Mouse (Mus musculus): ENCODE data around the gene Spdya. TPM values are rescaled to one million over a fixed set of nuclear protein-coding genes. Genes with fewer than 3 reads are reported as not detected.
A peak's percentile ranks its signal among the peaks of the same experiment; 100 is the strongest.

Gene Spdya
- polyA plus RNA-seq (2012; rRNA removed) (0.04 TPM in 1 of 2 replicates, not detected in the other), polyA plus RNA-seq (2014; fragmentation: Nextera tagmentation; extraction: Ambion mirVana) (0.11 and 0.20 TPM in 2 replicates)

GRCm38 (mm10) chr17:71551757-71552451, at the start of gene Spdya:
Gene Spdya (plus strand): TSS chr17:71552061.
- no peak within 1 kb of the TSS for H3K27ac ChIP-seq
- WGBS (ENCODE audit: insufficient replicate concordance): under 1% methylated on average over 76 of the region's 78 CpGs
- TF ChIP-seq EP300 (IDR thresholded peaks at IDR 0.05; ENCODE audit: low read depth): no peak
- no peak for TF ChIP-seq CTCF (IDR thresholded peaks at IDR 0.05; ENCODE audit: low read depth)

GRCm38 (mm10) chr17:71506832-71507231, 45.0 kb upstream of the Spdya start:
- Histone ChIP-seq H3K9ac (replicated peaks) (no peak overlapping the region), H3K27ac (no peak overlapping the region), H3K4me2 (ENCODE audit: low read depth) (no peak overlapping the region), H3K9me3 (ENCODE audit: control insufficient read depth, low read length) (no peaks in the 10 kb centered on the region), H3K4me3 (ENCODE audit: insufficient read depth in 1 of 2, low read depth in 2 of 2, low read length in 2 of 2) (no peak overlapping the region), H3K4me1 (replicated peaks; ENCODE audit: control insufficient read depth in 2 of 2, insufficient read depth in 2 of 2, low read length in 1 of 2) (peaks cover 0 to 7% of the 10 kb centered on the region in 2 experiments; a peak in 2 of 4 replicates), H3K36me3 (replicated peaks; ENCODE audit: control insufficient read depth, insufficient read depth, low read depth) (peaks cover 87% of the 10 kb centered on the region), H3K27me3 (ENCODE audit: control insufficient read depth, insufficient read depth, low read length) (no peaks in the 10 kb centered on the region)
- no peak for ATAC-seq (ENCODE audit: insufficient read depth)
- 88% methylated on average over 8 of the region's 8 CpGs for WGBS (ENCODE audit: insufficient replicate concordance)
- no peak for DNase-seq (ENCODE audit: low read depth in 3 of 3, low spot score in 3 of 3)
- TF ChIP-seq EP300 (IDR thresholded peaks at IDR 0.05; ENCODE audit: low read depth) (no peak), CTCF (IDR thresholded peaks at IDR 0.05; ENCODE audit: low read depth) (no peak)

More at GRCm38 (mm10) chr17:71551757-71552451, at the start of gene Spdya:
- Histone ChIP-seq H3K4me3 (ENCODE audit: insufficient read depth in 1 of 2, low read depth in 2 of 2, low read length in 2 of 2) (peak within 1 kb of the TSS; percentile 50 to 54), H3K4me2 (ENCODE audit: low read depth) (peak within 1 kb of the TSS; percentile 79), H3K9me3 (ENCODE audit: control insufficient read depth, low read length) (no peaks in the 10 kb centered on the region), H3K27me3 (ENCODE audit: control insufficient read depth, insufficient read depth, low read length) (peaks cover 31% of the 10 kb centered on the region), H3K9ac (replicated peaks) (peak within 1 kb of the TSS; percentile 48), H3K4me1 (replicated peaks; ENCODE audit: control insufficient read depth in 2 of 2, insufficient read depth in 2 of 2, low read length in 1 of 2) (peaks cover 4 to 6% of the 10 kb centered on the region in 2 experiments), H3K36me3 (replicated peaks; ENCODE audit: control insufficient read depth, insufficient read depth, low read depth) (no peaks in the 10 kb centered on the region)
- ATAC-seq (ENCODE audit: insufficient read depth) (peak; percentile 93), DNase-seq (ENCODE audit: low read depth in 3 of 3, low spot score in 3 of 3) (peak; percentile 73 to 77 (median 74))

- DNase-seq (ENCODE audit: low read depth in 3 of 3, low spot score in 3 of 3) (no peak), ATAC-seq (ENCODE audit: insufficient read depth) (peak; percentile 91)
- 70% methylated on average over 11 of the region's 11 CpGs for whole genome bisulfite sequencing (ENCODE audit: insufficient replicate concordance)
- H3K27ac ChIP-seq: peak overlapping the region; percentile 54; the same call in 1 of the 2 replicates
- H3K4me3 ChIP-seq (ENCODE audit: insufficient read depth in 1 of 2, low read depth in 2 of 2, low read length in 2 of 2): no peak overlapping the region
- H3K9me3 ChIP-seq (ENCODE audit: control insufficient read depth, low read length): no peaks in the 10 kb centered on the region
- TF ChIP-seq EP300 (IDR thresholded peaks at IDR 0.05; ENCODE audit: low read depth) (peak; percentile 18; the same call in 1 of the 2 replicates), CTCF (IDR thresholded peaks at IDR 0.05; ENCODE audit: low read depth) (no peak)
- no peaks in the 10 kb centered on the region for H3K27me3 ChIP-seq (ENCODE audit: control insufficient read depth, insufficient read depth, low read length)
- peaks cover 0 to 7% of the 10 kb centered on the region in 2 experiments; a peak in 2 of 4 replicates for H3K4me1 ChIP-seq (replicated peaks; ENCODE audit: control insufficient read depth in 2 of 2, insufficient read depth in 2 of 2, low read length in 1 of 2)
- H3K4me2 ChIP-seq (ENCODE audit: low read depth): peak overlapping the region; percentile 24
- H3K36me3 ChIP-seq (replicated peaks; ENCODE audit: control insufficient read depth, insufficient read depth, low read depth): peaks cover 90% of the 10 kb centered on the region
- H3K9ac ChIP-seq (replicated peaks): no peak overlapping the region
Observed at GRCm38 (mm10) chr17:71510297-71510696, 41.6 kb upstream of the Spdya start.

- H3K4me3 ChIP-seq (ENCODE audit: insufficient read depth in 1 of 2, low read depth in 2 of 2, low read length in 2 of 2): peak overlapping the region; percentile 81 to 83
- H3K27me3 ChIP-seq (ENCODE audit: control insufficient read depth, insufficient read depth, low read length): no peaks in the 10 kb centered on the region
- TF ChIP-seq CTCF (IDR thresholded peaks at IDR 0.05; ENCODE audit: low read depth): no peak
- no peak for TF ChIP-seq EP300 (IDR thresholded peaks at IDR 0.05; ENCODE audit: low read depth)
- H3K4me2 ChIP-seq (ENCODE audit: low read depth): peak overlapping the region; percentile 81
- WGBS (ENCODE audit: insufficient replicate concordance): under 1% methylated on average over 13 of the region's 13 CpGs
- peaks cover 9 to 14% of the 10 kb centered on the region in 2 experiments for H3K4me1 ChIP-seq (replicated peaks; ENCODE audit: control insufficient read depth in 2 of 2, insufficient read depth in 2 of 2, low read length in 1 of 2)
- H3K9me3 ChIP-seq (ENCODE audit: control insufficient read depth, low read length): no peaks in the 10 kb centered on the region
- H3K27ac ChIP-seq: peak overlapping the region; percentile 81
- ATAC-seq (ENCODE audit: insufficient read depth) (peak; percentile 70), DNase-seq (ENCODE audit: low read depth in 3 of 3, low spot score in 3 of 3) (peak; percentile 45 to 54 (median 47))
- peaks cover 19% of the 10 kb centered on the region for H3K36me3 ChIP-seq (replicated peaks; ENCODE audit: control insufficient read depth, insufficient read depth, low read depth)
- H3K9ac ChIP-seq (replicated peaks): peak overlapping the region; percentile 87
Observed at GRCm38 (mm10) chr17:71526302-71526708, 25.6 kb upstream of the Spdya start.

Measured in liver, embryonic 14.5 days (tissue).